Mouse (Mus musculus) lung, postnatal 0 days (tissue): ENCODE data around the gene Hc.

Experiments used
- CTCF ChIP-seq: IDR thresholded peaks from 2 replicates; pipeline ENCODE4 v1.5.1; 2016; ENCODE audit warnings: antibody characterized with exemption, mild to moderate bottlenecking
- EP300 ChIP-seq: IDR thresholded peaks from 2 replicates; pipeline ENCODE4 v1.6.1; 2016; ENCODE audit warnings: antibody characterized with exemption, mild to moderate bottlenecking, control low read depth

- TF ChIP-seq CTCF (no peak), EP300 (no peak)
Observed at GRCm38 (mm10) chr2:34945580-34945979, 115.7 kb downstream of the Hc start.
